Mouse (Mus musculus) cerebellum, adult 11-12 months (tissue): ENCODE data around the gene AC109138.7.
A peak's percentile ranks its signal among the peaks of the same experiment; 100 is the strongest.

ENCODE experiments used
- DNase-seq: peaks from one replicate; pipeline ENCODE4 v3.0.0; 2022

Gene AC109138.7

DNA sequence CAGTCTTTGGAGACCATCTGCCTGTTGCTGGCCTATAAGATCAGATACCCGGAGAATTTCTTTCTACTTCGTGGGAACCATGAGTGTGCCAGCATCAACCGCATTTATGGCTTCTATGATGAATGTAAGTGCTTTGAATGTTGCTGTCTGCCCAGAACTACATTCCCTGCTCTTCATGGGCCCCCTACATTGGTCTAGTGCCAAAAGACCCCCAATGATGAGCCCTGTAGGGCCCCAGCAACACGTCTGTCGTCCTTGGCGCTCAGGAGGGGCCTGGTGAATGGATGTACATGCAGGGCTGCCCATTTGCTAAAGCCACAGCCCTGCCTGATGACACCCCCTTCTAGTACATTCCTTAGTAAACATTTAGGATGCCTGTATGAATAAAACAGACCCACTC, 21.0 kb upstream of the AC109138.7 start:
- DNase-seq: peak; percentile 60

DNA sequence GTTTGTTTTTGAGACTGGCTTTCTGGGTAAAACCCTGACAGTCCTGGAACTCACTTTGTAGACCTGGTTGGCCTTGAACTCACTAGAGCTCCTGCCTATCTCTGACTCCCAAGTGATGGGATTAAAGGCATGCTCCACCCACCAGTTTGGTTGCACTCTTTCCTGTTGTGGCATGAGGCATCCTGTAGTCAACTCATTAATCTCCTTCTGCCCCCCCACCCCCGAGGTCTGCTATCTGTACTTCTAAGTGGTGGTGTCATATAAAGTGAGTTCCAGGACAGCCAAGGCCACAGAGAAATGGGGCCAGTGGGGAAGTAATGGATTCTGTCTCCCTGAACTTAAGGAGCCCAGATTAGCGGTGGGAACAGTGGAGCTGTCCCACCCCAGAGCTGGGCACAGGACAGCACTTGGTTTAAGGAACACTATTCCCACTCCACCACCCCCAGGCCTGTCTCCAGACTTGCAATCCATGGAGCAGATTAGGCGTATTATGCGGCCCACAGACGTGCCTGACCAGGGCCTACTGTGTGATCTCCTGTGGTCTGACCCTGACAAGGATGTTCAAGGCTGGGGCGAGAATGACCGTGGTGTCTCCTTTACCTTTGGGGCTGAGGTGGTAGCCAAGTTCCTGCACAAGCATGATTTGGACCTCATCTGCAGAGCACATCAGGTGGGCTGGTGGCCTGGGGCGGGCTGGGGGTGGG, 20.0 kb upstream of the AC109138.7 start:
- DNase-seq: peak; percentile 52

DNA sequence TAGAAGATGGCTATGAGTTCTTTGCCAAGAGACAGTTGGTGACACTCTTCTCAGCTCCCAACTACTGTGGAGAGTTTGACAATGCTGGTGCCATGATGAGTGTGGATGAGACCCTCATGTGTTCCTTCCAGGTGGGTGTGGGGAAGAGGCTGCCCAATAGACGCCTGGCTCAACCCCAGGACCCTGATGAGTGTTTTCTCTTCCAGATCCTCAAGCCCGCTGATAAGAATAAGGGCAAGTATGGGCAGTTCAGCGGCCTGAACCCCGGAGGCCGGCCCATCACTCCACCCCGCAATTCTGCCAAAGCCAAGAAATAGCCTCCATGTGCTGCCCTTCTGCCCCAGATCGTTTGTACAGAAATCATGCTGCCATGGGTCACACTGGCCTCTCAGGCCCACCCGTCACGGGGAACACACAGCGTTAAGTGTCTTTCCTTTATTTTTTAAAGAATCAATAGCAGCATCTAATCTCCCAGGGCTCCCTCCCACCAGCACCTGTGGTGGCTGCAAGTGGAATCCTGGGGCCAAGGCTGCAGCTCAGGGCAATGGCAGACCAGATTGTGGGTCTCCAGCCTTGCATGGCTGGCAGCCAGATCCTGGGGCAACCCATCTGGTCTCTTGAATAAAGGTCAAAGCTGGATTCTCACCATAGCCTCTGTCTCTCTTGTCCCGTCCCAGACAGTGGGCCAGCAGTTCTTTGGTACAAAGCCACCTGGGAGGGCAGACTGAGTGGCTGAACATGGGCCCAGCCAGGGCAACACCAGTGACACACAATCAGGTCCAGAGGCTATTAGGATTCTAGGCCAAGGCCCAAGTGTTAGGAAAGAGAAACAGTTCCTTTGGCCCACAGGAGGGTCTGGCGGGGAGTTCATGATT, 19.1 kb upstream of the AC109138.7 start:
- DNase-seq: peak; percentile 89

DNA sequence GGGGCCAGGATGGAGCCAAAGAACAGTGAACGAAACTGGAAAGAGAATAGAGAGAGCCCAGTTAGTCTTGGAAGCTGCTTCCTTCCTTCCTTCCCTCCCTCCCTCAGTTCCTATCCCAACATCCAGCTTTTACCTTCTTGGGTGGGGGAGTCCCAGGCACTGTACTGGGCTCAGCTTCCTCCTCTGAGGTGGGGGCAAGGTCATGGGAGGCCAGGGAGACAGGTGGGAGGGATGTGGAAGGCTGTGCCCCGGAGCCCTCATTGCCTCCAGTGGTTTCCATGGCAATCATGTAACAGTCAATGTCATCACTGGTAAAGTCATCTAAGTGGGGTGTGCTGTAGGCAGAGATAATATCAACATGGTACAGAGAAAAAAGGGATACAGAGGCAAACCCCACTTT, 18.1 kb upstream of the AC109138.7 start:
- peak; percentile 39 for DNase-seq

DNA sequence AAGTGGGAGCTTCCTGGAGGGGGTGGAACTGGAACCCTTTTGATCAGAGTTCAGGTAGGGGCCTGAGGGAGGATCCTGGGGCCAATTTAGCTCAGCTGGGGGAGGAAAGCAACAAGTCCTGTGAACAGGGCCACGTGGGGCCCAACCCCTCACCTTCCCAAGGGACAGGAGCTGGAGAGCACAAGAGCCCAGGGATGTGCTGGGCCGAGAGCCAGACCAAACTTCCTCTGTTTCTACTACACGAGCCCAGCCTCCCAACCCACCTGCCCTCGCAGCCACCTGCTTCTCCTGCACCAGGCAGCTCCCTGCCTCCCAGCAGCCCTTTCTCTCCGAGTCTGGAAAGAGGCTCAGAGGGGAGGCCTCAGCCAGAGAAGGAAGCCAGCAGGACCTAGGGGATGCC, 17.6 kb upstream of the AC109138.7 start:
- DNase-seq: peak; percentile 57

DNA sequence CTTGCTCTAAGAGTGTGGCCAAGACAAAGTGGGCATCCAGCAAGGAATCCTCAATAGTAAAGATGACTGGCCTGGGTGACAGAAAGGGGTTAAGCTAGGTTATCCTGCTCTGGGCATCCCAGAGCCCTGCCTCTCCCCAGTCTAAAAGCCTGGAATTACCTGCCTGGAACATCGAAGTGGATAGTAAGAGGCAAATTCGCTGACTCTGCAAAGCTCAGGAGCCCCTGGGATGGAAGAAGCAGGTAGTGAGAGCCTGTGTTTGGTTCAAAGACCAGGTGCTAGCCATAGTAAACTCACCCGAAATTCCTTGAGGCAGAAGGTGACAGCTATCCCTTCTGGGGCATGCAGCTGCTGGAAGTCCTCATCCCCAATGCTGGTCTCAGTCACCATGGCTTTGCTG, 17.0 kb upstream of the AC109138.7 start:
- DNase-seq: no peak

DNA sequence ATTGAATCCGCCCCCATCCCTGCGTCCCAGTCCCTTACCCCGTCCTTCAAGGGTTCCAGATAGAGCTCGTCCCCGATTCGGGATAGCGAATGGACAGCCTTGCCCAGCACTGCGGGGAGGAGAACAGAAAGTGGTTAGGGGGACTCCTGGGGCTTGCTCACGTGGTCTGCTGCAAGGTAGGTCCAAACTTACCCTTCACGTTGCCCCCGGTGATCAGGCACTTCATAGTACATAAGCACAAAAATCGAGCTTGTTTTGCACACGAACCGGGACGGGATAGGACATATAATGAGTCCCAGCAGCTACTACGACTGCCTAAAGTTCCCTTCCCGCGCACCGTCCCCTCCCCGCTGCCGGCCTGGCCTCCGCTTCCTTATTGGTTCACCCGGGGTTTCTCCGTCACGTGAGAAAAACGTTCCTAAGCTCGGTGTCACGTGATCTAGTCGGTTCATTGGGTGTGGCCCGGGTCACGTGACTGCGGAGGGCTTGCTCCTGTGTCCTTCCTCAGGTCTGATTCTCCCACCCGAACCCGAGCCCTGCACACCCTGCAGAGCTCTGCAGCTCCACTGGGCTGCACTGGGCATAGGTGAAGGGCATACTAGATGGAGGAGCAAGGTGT, 12.8 kb upstream of the AC109138.7 start, which contains the start of gene Rad9a:
Rad9a (minus strand) TSS at position 372 of the 619 bp plus-strand sequence.
- peak; percentile 97 for DNase-seq

DNA sequence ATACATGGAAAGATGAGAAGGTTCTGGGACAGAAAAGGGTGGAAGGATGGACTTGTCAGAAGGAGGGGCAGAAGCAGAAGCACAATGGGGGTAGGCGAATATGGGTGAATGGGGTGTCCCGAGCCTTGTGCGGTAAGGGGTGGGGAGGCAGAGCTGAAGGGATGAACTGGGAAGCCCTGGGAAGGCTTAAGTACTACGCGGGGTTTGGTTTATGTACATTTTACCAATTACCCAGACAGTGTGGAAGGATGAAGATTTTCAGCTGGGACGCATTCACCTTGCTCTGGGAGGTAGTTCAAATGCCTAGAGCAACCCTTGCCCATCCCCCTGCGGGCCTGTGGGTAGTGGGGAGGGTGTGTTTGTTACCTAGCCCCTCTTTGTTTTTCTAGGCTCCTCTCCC, 12.0 kb upstream of the AC109138.7 start:
- no peak for DNase-seq

DNA sequence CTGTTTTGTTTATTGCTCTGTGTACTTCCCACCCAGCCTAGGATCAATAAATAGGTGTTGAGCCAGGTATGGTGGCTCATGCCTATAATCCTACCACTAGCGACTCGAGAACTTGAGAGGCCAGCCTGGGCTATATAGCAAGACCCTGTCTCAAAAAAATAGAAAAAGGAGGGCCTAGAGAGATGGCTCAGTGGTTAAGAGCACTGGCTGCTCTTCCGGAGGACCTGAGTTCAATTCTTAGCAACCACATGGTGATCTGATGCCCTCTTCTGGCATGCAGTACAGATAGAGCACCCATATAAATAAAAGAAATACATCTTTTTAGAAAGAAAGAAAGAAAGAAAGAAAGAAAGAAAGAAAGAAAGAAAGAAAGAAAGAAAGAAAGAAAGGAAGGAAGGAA, 11.0 kb upstream of the AC109138.7 start:
- no peak for DNase-seq

DNA sequence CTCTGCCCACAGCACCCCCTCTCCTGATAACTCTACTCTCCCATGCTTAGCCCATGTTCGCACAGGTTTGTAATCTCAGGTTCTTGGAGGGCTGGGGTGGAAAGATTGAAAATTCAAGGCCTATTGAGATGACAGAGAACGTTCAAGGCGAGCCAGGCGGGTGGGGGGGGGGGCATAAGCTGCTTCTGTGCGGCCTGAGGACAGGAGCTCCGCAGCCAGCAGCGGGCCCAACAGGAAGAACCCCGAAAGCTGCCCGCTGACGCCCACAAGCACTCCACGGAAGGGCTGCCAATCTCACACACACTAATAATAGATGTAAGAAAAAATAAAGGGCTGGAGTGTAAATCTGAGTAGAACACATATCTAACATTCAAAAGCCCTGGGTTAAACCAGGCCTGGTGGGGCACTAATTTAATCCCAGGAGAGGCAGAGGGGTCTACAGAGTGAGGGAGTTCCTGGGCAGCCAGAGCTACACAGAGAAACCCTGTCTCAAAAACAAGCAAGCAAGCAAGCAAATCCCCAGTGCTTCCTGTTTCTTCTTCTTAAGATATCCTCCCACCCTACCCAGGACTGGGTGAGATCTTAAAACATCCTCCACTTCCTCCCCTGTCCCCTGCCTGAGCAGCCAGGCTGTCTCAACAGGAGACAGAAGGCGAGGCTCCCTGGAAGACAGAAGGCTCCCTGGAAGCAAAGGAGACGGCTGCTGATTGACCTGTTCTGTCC, 10.4 kb upstream of the AC109138.7 start:
- DNase-seq: no peak

DNA sequence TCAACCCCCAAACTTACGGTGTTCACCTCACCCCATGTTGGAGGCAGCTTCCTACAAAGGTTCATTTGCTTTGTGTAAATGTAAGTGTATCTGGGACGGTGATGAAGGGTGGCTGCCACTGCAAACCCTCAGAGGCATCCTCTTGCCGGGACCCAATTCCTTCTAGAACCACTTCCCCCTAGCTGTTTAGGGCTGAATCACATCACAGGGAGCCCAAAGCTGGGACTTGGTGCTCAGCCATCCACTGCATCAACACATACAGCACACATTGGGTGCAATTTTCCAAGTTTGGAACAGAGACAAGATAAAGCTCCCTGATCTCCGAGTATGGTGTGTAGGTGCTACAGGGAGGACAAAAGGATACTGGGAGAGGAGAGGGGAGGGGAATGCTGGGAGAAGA, 9.3 kb upstream of the AC109138.7 start:
- DNase-seq: no peak

DNA sequence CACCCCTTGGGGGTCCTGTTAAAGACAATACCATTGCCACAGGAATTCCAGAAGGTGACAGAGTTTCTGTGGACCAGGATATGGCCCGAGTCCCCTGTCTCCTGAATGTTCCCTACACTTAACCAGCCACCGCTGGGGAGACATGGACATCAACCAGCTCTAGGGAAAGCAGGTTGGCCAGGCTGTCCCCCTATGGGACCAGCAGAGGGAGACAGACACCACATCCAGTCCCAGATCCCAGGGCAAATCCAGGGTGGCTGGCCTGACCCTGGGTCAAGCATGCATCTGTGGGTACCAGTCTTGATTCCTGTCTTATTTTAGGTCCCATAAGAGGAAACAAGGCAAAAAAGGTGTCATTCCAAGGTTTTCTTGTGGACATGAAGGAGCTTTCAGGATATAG, 7.2 kb upstream of the AC109138.7 start:
- peak; percentile 67 for DNase-seq

DNA sequence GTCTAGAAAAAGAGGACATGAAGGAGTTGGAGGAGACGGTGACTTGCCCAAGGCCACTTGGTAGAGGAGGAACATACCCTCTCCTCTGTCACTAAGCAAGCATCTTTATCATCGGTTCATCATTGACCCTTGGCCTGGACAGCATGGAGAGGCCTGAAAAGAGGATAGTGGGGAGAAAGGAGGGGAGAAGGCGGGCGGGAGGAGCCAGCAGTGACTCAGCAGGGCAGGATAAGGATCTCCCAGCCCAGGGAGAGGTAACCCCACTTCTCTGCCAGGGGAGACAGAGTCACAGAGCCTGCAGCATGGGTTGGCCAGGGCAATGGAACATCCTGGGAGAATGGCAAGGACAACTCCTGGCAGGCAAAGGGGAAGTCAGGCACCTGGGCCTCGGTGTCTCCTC, 5.6 kb upstream of the AC109138.7 start:
- no peak for DNase-seq

DNA sequence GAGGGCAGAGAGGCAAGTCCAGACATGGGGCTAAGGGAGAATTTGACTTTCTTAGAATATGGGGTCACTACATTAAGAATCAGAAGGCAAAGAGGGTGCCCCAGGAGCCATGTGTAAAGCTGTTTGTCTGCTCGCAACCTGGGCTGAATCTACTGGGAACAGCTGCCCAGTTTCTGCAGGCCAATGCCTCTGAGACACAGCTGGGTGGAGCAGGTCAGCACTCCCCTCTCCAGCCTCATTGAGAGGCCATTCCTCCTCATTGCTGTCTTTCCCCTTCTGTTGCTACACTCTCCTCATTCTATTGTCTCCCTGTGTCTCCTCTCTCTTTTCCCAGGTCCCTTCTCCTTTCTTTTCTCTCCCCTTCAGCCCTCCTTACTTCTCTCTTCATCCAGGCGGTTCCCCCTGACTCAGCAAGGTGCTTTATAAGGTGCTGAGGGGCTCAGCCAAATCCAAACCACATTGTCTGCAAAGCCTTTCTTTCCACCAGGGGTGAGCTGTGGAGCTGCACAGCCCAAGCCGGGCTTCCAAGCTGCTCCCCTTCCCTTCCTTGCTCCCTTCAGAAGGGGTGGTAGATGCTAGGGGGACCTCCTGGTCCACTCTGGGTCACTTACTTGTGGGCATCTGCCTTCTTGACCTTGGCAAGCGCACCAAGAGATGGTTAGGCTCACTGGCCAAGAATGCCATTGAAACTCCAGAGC, 2.1 kb upstream of the AC109138.7 start:
- no peak for DNase-seq

DNA sequence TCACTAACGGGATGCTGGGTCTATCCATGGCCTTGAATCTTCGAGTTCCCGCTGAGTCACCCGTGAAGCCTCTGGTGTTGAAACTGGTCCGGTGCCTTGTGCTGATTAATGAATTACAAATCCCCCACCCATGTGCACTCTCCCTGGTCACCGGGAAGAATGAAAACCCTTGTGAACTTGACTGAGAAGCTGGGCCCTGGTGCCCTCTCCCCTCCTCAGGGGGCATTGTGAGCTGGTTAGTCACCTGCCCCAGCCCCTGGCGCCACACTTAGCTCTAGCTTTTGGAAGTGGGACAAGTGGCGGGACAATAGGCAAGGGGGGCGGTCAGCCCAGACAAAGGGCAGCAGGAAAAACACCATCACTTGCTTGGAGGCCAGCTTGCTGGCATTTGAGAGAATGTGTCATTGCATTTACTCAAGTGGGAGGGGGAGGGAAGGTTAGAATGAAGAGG, 608 bp upstream of the AC109138.7 start:
- no peak for DNase-seq

DNA sequence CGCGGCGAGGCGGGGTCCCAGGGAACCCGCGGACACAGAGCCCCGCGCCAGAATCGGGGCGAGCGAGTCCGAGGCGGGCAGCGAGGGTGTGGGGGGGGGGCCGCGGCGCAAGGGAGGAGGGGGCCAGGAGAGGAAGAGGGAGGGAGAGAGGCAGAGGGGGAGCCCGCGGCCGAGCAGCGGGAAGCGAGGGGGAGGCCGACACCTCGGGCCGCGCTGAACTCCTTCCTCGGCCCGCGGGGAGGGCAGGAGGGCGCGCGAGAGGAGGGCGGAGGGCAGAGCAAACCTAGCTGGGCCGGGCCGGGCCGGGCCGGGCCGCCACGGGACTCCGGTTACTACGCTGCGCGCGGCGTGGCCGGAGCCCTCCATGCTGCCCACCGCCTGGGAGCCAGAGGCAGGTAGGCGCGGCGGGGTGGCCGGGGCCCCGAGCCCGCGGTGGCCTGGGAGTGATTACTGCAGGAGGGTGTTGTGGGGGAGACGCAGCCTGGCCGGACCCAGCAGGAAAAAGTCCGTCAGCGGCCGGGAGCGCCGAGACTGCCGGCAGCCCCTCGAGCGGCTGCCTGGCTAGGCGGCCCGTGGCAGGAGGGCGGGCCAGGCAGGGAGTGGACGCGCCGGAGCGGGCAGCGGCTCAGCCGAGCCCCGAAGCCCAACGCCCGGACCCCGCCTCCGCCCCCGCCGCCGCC, 754 bp downstream of the AC109138.7 start:
- DNase-seq: no peak

DNA sequence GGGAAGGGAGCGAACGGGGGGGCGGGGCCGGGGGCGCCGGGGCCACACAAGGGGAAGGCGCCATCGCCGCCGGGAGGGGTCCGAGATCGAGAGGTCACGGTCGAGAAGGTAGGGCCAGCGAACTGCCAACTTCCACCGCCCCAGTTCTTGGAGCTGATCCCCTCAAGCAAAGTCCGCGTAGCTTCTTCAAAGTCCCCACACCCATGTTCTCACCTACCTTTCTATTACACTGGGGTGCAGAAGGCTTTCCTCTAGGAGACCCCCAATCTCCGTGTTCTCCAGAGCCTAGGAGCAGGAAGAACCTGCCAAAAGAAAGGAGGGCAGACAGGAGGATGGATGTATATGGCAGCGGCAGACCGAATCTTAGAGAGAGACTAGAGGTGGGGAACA, 1.3 kb downstream of the AC109138.7 start:
- no peak for DNase-seq

DNA sequence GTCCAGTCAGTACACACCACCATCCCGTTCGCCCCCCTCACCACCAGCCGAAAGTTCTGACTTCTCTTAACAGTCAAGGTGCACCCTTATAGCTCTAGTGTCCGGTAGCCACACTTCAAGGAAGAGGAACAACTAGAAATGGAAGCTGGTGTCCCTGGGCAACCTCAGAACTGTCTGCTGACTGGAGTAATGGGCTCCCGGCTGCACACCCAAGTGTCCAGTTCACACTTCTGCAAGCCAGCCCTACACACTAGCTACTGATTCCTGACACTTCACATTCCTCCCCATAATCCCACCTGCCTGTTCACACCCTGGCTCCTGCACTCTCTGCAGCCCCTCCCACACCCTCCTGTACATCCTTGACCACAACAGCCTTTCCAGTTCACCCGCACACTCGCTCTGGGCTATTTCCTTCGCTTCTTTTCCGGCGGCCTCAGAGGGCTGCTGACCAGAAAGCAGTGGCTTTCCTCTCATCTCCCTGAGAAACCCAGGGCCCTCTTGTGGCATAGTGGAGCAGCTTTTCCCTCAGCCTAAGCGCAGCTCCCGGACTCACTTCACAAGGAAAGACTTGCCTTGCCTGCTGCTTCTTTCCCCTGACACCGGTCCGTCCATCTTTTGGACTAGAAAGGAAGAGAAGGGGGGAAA, 2.0 kb downstream of the AC109138.7 start:
- no peak for DNase-seq

DNA sequence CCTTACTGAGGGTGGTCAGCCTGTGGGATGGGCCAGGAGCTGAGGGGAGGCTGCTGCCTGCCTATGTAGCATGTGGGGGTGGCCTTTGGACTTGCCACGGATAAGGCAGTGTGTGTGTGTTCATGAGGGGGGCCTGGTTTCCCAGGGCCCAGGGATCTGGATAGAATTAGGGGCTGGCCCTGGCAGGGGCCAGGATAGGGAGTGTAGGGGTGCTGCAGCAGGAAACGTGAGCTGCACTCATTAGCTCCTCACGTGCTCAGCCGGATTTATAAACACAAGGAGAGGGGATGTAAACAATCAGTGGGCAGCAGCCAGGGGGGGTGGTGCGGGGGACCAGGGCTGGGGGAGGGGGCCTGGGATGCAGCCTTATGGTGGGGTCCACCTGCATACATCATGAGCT, 3.0 kb downstream of the AC109138.7 start:
- no peak for DNase-seq

DNA sequence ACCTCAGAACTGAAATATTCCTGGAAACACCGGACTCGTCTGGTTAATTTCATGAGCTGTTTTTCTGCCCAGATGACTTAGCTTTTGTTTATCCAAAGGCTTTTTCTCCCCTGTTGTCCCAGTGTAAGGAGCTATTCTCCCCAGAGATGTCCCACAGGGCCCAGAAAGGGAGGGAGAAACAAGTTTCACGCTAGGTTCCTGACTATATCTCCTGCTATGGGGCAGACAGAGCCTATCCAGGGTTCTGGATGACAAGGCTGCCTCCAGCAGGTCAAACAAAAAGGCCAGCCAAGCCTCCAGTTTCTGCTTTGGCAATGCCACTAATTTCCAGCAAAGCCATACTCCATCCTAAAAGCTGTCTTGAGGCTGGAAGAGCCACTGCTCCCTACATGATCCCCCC, 3.7 kb downstream of the AC109138.7 start:
- no peak for DNase-seq

DNA sequence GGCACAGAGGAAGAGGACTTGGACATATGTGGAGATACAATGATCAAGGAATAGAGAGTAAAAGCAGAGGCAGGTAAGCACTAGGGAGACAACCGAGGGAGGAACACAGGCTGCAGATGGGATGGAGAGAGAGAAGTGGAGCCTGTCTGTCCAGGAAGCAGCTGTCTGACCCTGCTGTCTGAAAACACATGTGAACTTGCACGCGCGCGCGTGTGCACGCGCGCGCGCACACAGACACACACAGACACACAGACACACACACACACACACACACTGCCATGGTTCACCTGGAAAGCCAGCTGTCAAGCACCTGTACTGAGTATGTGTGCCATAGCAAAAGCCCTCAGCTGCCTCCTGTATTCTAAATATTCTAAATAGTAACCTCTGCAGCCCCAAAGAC, 4.1 kb downstream of the AC109138.7 start:
- no peak for DNase-seq
